Mouse (Mus musculus): Measurements from ENCODE around the gene Serpine1.

Gene Serpine1

DNA sequence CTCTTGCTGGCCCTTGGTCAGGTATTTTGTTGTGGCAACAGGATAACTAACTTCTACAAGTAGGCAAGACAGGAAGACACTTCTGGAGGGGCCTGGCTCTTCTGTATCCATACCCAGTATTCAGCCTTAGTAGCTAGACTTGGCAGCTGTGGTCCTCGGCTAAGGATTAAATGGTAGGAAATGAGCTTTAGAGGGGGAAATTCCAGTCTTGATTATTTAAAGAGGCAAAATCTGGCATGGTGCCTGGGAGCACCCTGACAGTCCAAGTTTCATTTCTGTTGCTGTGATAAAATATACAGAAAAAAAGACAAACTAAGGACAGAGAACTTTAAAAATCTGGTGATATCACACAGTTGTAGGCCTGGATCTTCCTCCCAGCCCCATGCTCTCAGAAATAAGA, 24.0 kb upstream of the Serpine1 start:
- no peak for DNase-seq (ENCODE audit: low spot score in 2 of 2)

DNA sequence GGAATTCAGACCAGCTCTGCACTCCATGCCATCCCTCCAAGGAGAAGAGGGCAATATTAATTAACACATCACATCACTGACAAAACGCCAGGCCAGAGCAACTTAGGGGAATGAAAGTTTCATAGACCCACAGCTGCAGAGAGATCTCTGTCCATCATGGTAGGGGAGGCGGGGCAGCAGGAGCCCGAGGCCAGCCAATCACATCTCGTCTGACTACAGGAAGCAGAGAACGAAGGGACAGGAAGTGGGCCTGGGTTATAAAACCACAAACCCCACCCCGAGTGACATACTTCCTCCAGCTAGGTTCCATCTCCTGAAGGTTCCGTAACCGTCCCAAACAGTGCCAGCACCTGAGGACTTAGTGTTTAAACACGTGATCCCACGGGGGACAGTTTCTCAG, 23.1 kb upstream of the Serpine1 start:
- no peak for DNase-seq (ENCODE audit: low spot score in 2 of 2)

GRCm38 (mm10) chr5:137093720-137094119, 21.7 kb upstream of the Serpine1 start:
- DNase-seq (ENCODE audit: low spot score in 2 of 2) = no peak

DNA sequence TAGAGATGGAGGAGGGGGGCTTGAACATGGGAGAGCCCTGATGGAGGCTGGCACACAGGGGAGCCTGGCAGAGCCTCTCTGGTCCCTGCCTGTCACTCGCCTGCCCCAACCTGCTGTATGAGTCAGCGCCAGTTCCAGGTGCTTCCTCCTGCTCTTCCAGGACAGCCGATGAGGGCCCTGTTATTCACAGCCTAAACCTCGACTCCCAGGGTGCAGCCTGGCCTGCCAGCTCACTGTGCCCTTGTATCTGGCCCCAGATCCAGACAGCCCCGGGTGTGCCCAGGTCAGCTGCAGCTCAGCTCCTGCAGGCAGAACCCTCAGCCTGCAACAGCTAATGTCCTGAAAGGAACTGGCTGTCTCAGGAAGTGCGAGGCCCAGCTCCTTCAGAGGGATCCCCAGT, 19.5 kb upstream of the Serpine1 start:
- DNase-seq (ENCODE audit: low spot score in 2 of 2) = no peak

DNA sequence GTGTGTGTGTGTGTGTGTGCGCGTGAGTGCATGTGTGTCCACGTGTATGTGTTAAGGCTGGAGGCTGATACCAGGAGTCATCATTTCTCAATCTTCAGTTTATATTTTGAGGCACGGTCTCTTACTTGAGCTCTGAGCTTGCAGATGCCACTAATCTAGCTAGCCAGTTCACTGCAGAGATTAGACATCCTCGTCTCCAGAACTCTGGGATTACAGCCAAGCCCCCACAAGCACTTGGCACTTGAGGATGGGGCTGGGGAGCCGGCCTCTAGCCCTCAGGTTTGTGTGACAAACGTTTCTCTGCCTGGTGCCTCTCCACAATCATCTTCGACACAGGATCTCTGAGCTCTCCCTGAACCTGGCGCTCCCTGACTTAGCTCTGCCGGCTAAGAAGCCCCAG, 18.8 kb upstream of the Serpine1 start:
- no peak for DNase-seq (ENCODE audit: low spot score in 2 of 2)

DNA sequence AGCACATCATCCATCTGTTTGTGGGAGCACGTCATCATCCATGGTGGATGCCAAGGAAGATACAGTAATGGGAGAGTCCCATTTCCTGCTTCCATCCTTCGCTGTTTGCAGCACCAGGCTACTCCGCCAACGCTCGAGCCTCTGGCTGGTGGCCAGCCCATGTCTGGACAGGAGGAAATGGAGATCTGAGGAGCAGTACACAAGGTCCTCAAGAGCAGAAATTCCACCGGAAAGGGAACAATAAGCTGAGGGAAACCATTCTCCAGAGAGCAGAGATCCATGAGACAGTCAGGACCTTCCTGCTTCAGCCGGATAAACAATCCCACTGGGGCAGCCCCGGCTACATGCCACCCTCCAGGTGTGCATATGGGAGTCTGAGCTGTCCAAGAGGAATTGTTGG, 15.3 kb upstream of the Serpine1 start:
- DNase-seq (ENCODE audit: low spot score in 2 of 2) = no peak

GRCm38 (mm10) chr5:137085731-137086130, 13.7 kb upstream of the Serpine1 start:
- no peak for DNase-seq (ENCODE audit: low spot score in 2 of 2)

- no peak for DNase-seq (ENCODE audit: low spot score in 2 of 2)
These were observed 13.0 kb upstream of the Serpine1 start for GRCm38 (mm10) chr5:137085021-137085420.

DNA sequence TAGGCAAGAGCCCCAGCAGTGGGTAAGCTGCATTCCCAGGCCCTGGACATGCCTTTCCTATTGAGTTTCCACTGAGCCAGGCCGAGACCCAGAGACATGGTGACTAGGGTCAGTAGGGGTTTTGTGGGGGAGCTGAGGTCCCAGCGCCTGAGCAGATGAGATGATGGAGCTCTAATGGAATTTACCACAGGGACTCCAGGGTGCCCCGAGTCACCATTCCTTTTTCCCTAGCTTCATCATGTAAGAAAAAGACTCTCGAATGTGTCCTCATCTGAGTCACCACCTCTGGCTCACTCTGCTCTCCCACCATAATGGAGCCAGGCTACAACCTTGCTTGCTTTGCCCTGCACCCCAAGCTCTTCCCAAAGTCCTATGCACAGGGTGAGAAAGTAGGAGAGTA, 11.0 kb upstream of the Serpine1 start:
- no peak for DNase-seq (ENCODE audit: low spot score in 2 of 2)

DNA sequence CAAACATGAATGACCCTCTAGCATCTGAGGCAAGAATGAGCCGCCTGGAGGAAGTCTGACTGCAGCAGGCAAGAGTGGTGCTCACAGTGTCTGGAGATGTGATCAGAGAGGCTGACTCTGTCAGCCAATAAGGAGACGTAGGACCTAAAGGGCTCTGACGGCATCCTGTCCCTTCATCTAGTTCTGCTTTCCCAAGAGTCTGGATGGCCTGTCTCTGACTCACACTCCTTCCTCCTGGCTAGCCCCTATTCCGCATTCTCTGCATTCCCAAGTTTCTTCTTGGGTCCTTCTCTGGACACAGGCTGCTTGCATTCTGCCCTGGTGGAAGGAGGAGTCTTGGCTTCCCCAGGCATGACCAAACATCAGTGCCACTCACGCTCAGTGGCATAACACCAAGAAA, 7.8 kb upstream of the Serpine1 start:
- no peak for DNase-seq (ENCODE audit: low spot score in 2 of 2)

DNA sequence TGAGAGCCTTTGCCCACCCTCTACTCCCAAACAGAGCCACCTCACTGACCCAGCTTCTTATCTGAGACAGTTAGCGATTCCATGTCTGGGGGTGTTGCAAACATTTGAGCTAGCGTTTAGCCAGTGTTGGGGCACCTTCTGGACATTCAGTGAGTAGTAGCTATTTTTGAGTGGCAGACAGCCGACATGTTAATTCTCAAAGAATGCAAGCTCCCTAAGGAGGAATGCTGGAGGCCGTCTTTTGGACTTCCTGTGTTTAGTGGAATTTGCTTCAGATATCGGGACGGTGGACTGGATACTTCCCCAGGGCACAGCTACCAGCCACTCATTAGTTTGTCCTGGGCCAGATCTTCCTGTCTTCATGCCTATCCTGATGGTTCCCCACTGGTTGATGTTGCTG, 6.5 kb upstream of the Serpine1 start:
- DNase-seq (ENCODE audit: low spot score in 2 of 2) = no peak

DNA sequence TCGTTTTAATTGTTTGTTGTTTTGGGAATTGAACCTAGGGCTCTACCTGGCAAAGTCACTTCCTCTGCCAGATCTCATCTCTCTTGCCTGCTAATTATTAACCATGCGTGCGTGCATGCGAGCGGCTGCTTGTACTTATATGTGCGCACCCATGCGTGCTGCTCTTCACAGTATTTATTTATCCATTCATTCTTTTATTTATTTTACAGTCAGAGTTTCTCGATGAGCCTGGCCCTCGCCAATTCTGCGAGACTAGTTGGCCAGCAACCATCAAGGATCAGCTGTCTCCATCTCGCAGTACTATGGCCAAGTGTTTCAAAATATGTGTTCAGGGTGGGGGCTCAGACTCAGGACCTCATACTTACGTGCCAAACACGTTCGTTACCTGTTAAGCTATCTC, 6.0 kb upstream of the Serpine1 start:
- DNase-seq (ENCODE audit: low spot score in 2 of 2) = no peak

DNA sequence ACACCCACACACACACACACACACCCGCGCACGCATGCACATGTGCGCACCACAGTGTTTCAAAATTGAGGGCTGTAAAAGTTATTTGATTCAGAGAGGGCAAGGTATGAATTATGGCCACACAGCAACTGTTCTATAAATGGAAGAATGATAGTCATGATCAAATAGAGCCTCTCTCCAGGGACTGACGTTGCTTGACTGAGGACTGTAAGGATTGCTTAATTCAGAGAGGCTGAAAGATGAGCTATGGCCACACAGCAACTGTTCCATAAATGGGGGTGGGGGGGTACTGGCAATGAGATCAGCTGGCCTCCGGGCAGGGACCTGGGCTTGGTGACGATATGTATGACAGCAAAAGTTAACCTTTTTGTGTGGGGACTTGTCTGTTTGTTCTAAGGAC, 5.1 kb upstream of the Serpine1 start:
- DNase-seq (ENCODE audit: low spot score in 2 of 2) = no peak

- DNase-seq (ENCODE audit: low spot score in 2 of 2) = no peak
These were observed 4.3 kb upstream of the Serpine1 start for GRCm38 (mm10) chr5:137076191-137076930.

- no peak for DNase-seq (ENCODE audit: low spot score in 2 of 2)
These were observed 3.7 kb upstream of the Serpine1 start for GRCm38 (mm10) chr5:137075726-137076125.

DNA sequence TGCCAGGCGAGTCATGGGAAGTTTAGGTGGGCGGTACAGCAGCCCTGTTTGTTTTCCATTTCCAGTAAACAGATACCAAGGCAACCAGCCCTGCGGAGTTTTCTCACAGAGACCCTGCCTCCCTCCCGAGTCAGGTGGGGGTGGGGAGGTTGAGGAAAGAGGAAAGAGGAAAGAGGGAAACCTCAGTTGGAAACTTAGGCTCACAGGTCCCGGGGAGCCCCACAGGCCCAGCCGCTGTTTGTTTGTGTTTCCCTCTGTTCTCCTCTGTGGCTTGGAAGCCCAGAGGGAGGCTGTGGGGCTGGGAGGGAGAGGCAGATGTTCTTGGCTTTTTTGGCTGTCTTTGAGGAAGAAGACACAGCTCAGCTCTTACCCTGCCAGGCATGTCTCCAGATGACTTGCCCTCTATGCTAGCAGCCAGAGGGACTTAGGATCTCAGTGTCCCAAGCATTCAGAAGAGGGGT, 2.2 kb upstream of the Serpine1 start:
- no peak for DNase-seq (ENCODE audit: low spot score in 2 of 2)

- DNase-seq (ENCODE audit: low spot score in 2 of 2) = no peak
These were observed 1.1 kb upstream of the Serpine1 start for GRCm38 (mm10) chr5:137073141-137073540.

DNA sequence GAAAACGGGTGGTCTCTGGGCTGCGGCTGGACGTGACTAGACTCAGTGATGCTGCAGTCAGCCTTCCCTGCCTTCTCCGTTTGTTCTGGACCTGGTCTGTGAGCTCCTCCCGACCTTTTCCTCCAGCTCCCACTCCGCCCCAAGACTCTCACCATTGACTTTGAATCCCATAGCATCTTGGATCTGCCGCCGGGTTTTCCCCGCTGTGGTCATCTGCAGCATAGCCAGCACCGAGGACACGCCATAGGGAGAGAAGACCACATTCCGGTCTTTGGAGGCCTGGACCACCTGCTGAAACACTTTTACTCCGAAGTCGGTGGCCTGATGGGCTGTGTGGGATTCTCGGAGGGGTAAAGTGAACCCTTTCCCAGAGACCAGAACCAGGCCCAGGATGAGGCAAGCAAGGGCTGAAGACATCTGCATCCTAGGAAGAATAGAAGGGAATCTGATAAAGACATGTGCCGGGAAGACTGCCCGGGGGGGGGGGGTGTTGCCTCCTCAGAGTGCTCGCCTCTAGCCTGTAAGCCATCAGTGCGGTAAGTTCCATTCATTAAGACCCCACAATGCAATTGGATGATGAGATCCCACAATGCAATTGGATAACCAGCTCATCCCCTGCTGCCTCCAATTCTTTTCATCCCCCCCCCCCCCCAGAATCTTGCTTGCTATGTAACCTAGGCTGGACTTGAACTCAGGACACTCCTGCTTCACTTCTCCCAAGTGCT, 1.0 kb downstream of the Serpine1 start:
- no peak for DNase-seq (ENCODE audit: low spot score in 2 of 2)

- DNase-seq (ENCODE audit: low spot score in 2 of 2) = no peak
These were observed 3.4 kb downstream of the Serpine1 start for GRCm38 (mm10) chr5:137068711-137069110.

GRCm38 (mm10) chr5:137065923-137066322, 6.1 kb downstream of the Serpine1 start:
- DNase-seq (ENCODE audit: low spot score in 2 of 2) = no peak

GRCm38 (mm10) chr5:137065454-137065853, 6.6 kb downstream of the Serpine1 start:
- DNase-seq (ENCODE audit: low spot score in 2 of 2) = no peak

DNA sequence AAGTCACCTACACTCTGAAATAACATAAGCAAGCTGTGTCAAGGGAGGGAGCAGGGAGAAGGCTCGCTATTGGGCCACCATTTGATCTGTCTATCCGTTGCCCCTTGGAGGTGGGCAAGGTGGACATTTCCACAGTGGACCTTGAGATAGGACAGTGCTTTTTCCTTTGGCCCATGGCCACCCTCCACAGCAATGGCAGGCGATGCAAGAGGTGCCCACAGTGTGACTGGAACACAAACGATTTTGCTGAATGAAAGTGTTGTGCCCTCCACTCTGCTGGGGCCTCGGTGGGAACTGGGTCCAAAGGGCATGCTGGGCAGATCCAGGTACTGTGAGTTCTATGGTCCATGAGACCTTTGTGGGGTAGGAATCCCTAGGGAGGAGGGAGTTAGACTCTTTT, 9.5 kb downstream of the Serpine1 start:
- no peak for DNase-seq (ENCODE audit: low spot score in 2 of 2)

DNA sequence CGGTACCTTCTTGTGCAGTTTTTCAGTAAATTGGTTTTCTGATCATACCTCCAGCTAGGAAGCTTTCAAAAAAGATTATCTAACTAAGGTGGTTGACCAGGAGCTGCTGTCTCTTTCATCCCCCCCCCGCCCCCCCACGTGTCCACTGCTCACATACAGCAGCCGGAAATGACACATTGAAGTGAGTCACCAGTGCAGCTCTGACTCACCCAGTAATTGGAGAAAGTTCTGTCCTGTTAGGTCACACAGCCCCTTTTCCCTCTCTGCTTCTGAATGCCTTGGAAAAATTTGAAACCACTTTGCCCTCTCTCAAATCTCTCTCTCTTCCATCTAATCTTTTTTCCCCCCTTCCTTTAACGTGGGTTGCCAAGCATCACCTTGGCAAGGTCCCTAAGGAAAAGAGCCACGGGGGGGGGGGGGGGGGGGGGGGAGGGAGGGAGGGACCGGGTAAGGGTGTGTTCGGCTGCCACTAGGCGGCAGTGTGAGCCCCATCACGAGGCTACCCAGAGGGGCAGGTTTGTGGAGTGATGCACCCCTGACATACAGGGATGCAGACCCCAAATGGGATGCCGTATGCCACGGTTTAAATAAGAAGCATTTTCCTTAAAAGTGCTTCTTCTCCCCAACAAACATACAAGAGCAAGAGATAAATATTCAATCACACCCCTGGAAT, 10.1 kb downstream of the Serpine1 start:
- peak; percentile 46 to 54 for DNase-seq (ENCODE audit: low spot score in 2 of 2)

All from natural killer cell, adult 2 months (primary cell).